In genomic region chr10:14660875-14661274, GRCm38 (mm10) we compare ENCODE assay signal across 25 mouse cellular contexts. TPM values are rescaled to one million over a fixed set of nuclear protein-coding genes. Genes with fewer than 3 reads are reported as not detected.
"Had no signal": no experiment of that assay in that cellular context is flagged by ENCODE, and none has a peak within 500 bp of the region (broad histone marks: within the 10 kb centered on the region; RNA-seq: fewer than 3 reads in every experiment).

No protein-coding gene starts in this region.

- H3K27ac ChIP-seq: limb, embryonic 10.5 days; liver, embryonic 15.5 days; midbrain, embryonic 10.5 days; midbrain, embryonic 15.5 days; neural tube, embryonic 13.5 days; stomach, embryonic 15.5 days had no signal

- DNase-seq: kidney, postnatal 14 days; lung, embryonic 14.5 days; lung, postnatal 10 days; lung, postnatal 4 days; retina, postnatal 1 day; right cerebral cortex, postnatal 4 days; thymus, adult 2 months; thymus, postnatal 25 days had no signal

- H3K27me3 ChIP-seq: liver, embryonic 15.5 days; midbrain, embryonic 15.5 days; neural tube, embryonic 13.5 days; stomach, embryonic 15.5 days had no signal

- H3K9me3 ChIP-seq: limb, embryonic 10.5 days; liver, embryonic 15.5 days; midbrain, embryonic 10.5 days; midbrain, embryonic 15.5 days; neural tube, embryonic 13.5 days; stomach, embryonic 15.5 days had no signal

- ATAC-seq: midbrain, embryonic 15.5 days had no signal

- H3K4me3 ChIP-seq: limb, embryonic 10.5 days; liver, embryonic 15.5 days; midbrain, embryonic 10.5 days; midbrain, embryonic 15.5 days; neural tube, embryonic 13.5 days; stomach, embryonic 15.5 days had no signal

- H3K9ac ChIP-seq: liver, embryonic 15.5 days; lung, embryonic 14.5 days; midbrain, embryonic 15.5 days; neural tube, embryonic 13.5 days; stomach, embryonic 15.5 days had no signal

- H3K4me1 ChIP-seq: limb, embryonic 10.5 days; liver, embryonic 15.5 days; midbrain, embryonic 10.5 days; midbrain, embryonic 15.5 days; neural tube, embryonic 13.5 days; stomach, embryonic 15.5 days had no signal

- H3K4me2 ChIP-seq: liver, embryonic 11.5 days; liver, embryonic 15.5 days; lung, embryonic 14.5 days; midbrain, embryonic 15.5 days; neural tube, embryonic 13.5 days; stomach, embryonic 15.5 days had no signal

RNA-seq across cellular contexts. Expression of gene Nmbr, which starts 44.5 kb away (rescaled TPM):
- total RNA-seq: monocyte, adult 5-6 weeks had no signal
- polyA plus RNA-seq: large intestine, adult 2 months; limb, embryonic 10.5 days; liver, embryonic 15.5 days; spleen, adult 2 months had no signal

RNA-seq across cellular contexts. Expression of gene Gje1, which starts 57.1 kb away (rescaled TPM):
- total RNA-seq: layer of hippocampus, adult 8-10 months; layer of hippocampus, postnatal 14 days; left cerebral cortex, adult 18-20 months; left cerebral cortex, postnatal 10 days; megakaryocyte, adult 5-6 weeks; monocyte, adult 5-6 weeks had no signal
- polyA plus RNA-seq: large intestine, adult 2 months; limb, embryonic 10.5 days; limb, embryonic 14.5 days; liver, embryonic 11.5 days; liver, embryonic 15.5 days; lung, embryonic 14.5 days; midbrain, embryonic 10.5 days; midbrain, embryonic 15.5 days; neural tube, embryonic 13.5 days; spleen, adult 2 months; stomach, embryonic 15.5 days; thymus, adult 2 months; urinary bladder, adult 2 months had no signal
